Mouse (Mus musculus) neutrophil, adult 5-6 weeks (primary cell): ENCODE results near the gene E130308A19Rik. TPM values are rescaled to one million over a fixed set of nuclear protein-coding genes. Genes with fewer than 3 reads are reported as not detected.

Source experiments
- ATAC-seq: fragments of 151-379, 151-347 bp; 2 replicates; pipeline ENCODE4 v1.8.0; 2017; ENCODE audit warnings: mild to moderate bottlenecking, moderate TSS enrichment; ENCODE audit not compliant: insufficient number of reproducible peaks, poor library complexity, low FRiP score, severe bottlenecking; ENCODE audit errors: extremely low read depth
- total RNA-seq: library from RNA; stranded (forward); fragments of 200-1000 nt; gene quantifications from 2 replicates; pipeline ENCODE4 v1.2.3, GENCODE M21; 2017

The E130308A19Rik gene
- total RNA-seq, 1 experiment from 2014 or later: 5.2 TPM

- ATAC-seq: no peak
Observed at GRCm38 (mm10) chr4:59629076-59629874, 3.3 kb downstream of the E130308A19Rik start.

- ATAC-seq: no peak
Observed at GRCm38 (mm10) chr4:59630122-59630521, 4.1 kb downstream of the E130308A19Rik start.

GRCm38 (mm10) chr4:59634532-59634931 lies 8.5 kb downstream of the E130308A19Rik start:
- no peak for ATAC-seq

- ATAC-seq: no peak
Observed at GRCm38 (mm10) chr4:59639163-59639562, 13.2 kb downstream of the E130308A19Rik start.

- ATAC-seq: no peak
Observed at GRCm38 (mm10) chr4:59640720-59641119, 14.7 kb downstream of the E130308A19Rik start.

- no peak for ATAC-seq
Observed at GRCm38 (mm10) chr4:59642039-59642438, 16.0 kb downstream of the E130308A19Rik start.

GRCm38 (mm10) chr4:59642657-59643056 lies 16.6 kb downstream of the E130308A19Rik start:
- no peak for ATAC-seq

GRCm38 (mm10) chr4:59644431-59644830 lies 18.4 kb downstream of the E130308A19Rik start:
- ATAC-seq: no peak

- no peak for ATAC-seq
Observed at GRCm38 (mm10) chr4:59644992-59645391, 19.0 kb downstream of the E130308A19Rik start.

- ATAC-seq: no peak
Observed at GRCm38 (mm10) chr4:59645610-59646009, 19.6 kb downstream of the E130308A19Rik start.

GRCm38 (mm10) chr4:59646020-59646696 lies 20.1 kb downstream of the E130308A19Rik start:
- ATAC-seq: no peak

GRCm38 (mm10) chr4:59649119-59649518 lies 23.1 kb downstream of the E130308A19Rik start:
- ATAC-seq: no peak

GRCm38 (mm10) chr4:59652166-59652681 lies 26.2 kb downstream of the E130308A19Rik start:
- ATAC-seq: no peak

- ATAC-seq: no peak
Observed at GRCm38 (mm10) chr4:59656061-59656642, 30.1 kb downstream of the E130308A19Rik start.

- no peak for ATAC-seq
Observed at GRCm38 (mm10) chr4:59662163-59662562, 36.2 kb downstream of the E130308A19Rik start.

GRCm38 (mm10) chr4:59663451-59663850 lies 37.4 kb downstream of the E130308A19Rik start:
- no peak for ATAC-seq

- no peak for ATAC-seq
Observed at GRCm38 (mm10) chr4:59666550-59667317, 40.7 kb downstream of the E130308A19Rik start.

GRCm38 (mm10) chr4:59668050-59668449 lies 42.0 kb downstream of the E130308A19Rik start:
- no peak for ATAC-seq

GRCm38 (mm10) chr4:59669131-59669530 lies 43.1 kb downstream of the E130308A19Rik start:
- ATAC-seq: no peak
